Mouse (Mus musculus): ENCODE measurements around the gene Rnps1. TPM values are rescaled to one million over a fixed set of nuclear protein-coding genes. Genes with fewer than 3 reads are reported as not detected.

Gene Rnps1
- total RNA-seq (2014; rRNA removed) (248 and 260 TPM in 2 replicates), polyA plus RNA-seq (2015; fragmentation: Nextera tagmentation; extraction: Ambion mirVana) (347 and 350 TPM in 2 replicates)

GRCm38 (mm10) chr17:24414230-24414976 is at the start of gene Rnps1:
Gene Rnps1 (plus strand): TSS chr17:24414565.
- Histone ChIP-seq H3K4me3 (ENCODE audit: low read depth, low read length) (peak within 1 kb of the TSS; percentile 87), H3K4me2 (ENCODE audit: low read depth, low read length, poor library complexity, severe bottlenecking) (peak within 1 kb of the TSS; percentile 88), H3K27me3 (ENCODE audit: insufficient read depth, low read length) (no peaks in the 10 kb centered on the region), H3K36me3 (ENCODE audit: insufficient read depth, low read length) (peaks cover 22% of the 10 kb centered on the region), H3K27ac (ENCODE audit: low read depth, low read length) (peak within 1 kb of the TSS; percentile 92), H3K4me1 (ENCODE audit: insufficient read depth, low read length) (peaks cover 7% of the 10 kb centered on the region; the same call in 1 of the 2 replicates), H3K9me3 (ENCODE audit: low read length) (no peaks in the 10 kb centered on the region), H3K9ac (replicated peaks; ENCODE audit: low read length, poor library complexity, severe bottlenecking) (peak within 1 kb of the TSS; percentile 95)
- under 1% methylated on average over 64 of the region's 64 CpGs for WGBS
- TF ChIP-seq CTCF (IDR thresholded peaks at IDR 0.05) = peak; percentile 14; the same call in 1 of the 2 replicates
- ATAC-seq (ENCODE audit: low FRiP score) = peak; percentile 96
- DNase-seq (ENCODE audit: low spot score) = peak; percentile 99

GRCm38 (mm10) chr17:24365863-24366262 is 48.5 kb upstream of the Rnps1 start:
- Histone ChIP-seq H3K4me2 (ENCODE audit: low read depth, low read length, poor library complexity, severe bottlenecking) (no peak overlapping the region), H3K4me1 (ENCODE audit: insufficient read depth, low read length) (no peaks in the 10 kb centered on the region), H3K4me3 (ENCODE audit: low read depth, low read length) (no peak overlapping the region), H3K27ac (ENCODE audit: low read depth, low read length) (no peak overlapping the region), H3K36me3 (ENCODE audit: insufficient read depth, low read length) (peaks cover 45% of the 10 kb centered on the region), H3K9me3 (ENCODE audit: low read length) (no peaks in the 10 kb centered on the region), H3K27me3 (ENCODE audit: insufficient read depth, low read length) (no peaks in the 10 kb centered on the region), H3K9ac (replicated peaks; ENCODE audit: low read length, poor library complexity, severe bottlenecking) (no peak overlapping the region)
- DNase-seq (ENCODE audit: low spot score) = no peak
- no peak for TF ChIP-seq CTCF (IDR thresholded peaks at IDR 0.05)
- ATAC-seq (ENCODE audit: low FRiP score) = no peak
- 32% methylated on average over 13 of the region's 13 CpGs for WGBS

- Histone ChIP-seq H3K4me1 (ENCODE audit: insufficient read depth, low read length) (no peaks in the 10 kb centered on the region), H3K9me3 (ENCODE audit: low read length) (no peaks in the 10 kb centered on the region), H3K4me2 (ENCODE audit: low read depth, low read length, poor library complexity, severe bottlenecking) (no peak overlapping the region), H3K36me3 (ENCODE audit: insufficient read depth, low read length) (peaks cover 63% of the 10 kb centered on the region), H3K27me3 (ENCODE audit: insufficient read depth, low read length) (no peaks in the 10 kb centered on the region), H3K9ac (replicated peaks; ENCODE audit: low read length, poor library complexity, severe bottlenecking) (no peak overlapping the region), H3K27ac (ENCODE audit: low read depth, low read length) (no peak overlapping the region), H3K4me3 (ENCODE audit: low read depth, low read length) (no peak overlapping the region)
- no peak for TF ChIP-seq CTCF (IDR thresholded peaks at IDR 0.05)
- DNase-seq (ENCODE audit: low spot score) = no peak
- ATAC-seq (ENCODE audit: low FRiP score) = no peak
- 84% methylated on average over 4 of the region's 5 CpGs for WGBS
Measured at GRCm38 (mm10) chr17:24375094-24375712, 39.2 kb upstream of the Rnps1 start.

GRCm38 (mm10) chr17:24375886-24376285 is 38.5 kb upstream of the Rnps1 start:
- WGBS = 93% methylated on average over 6 of the region's 6 CpGs
- Histone ChIP-seq H3K27ac (ENCODE audit: low read depth, low read length) (no peak overlapping the region), H3K36me3 (ENCODE audit: insufficient read depth, low read length) (peaks cover 56% of the 10 kb centered on the region), H3K4me1 (ENCODE audit: insufficient read depth, low read length) (no peaks in the 10 kb centered on the region), H3K9me3 (ENCODE audit: low read length) (no peaks in the 10 kb centered on the region), H3K9ac (replicated peaks; ENCODE audit: low read length, poor library complexity, severe bottlenecking) (no peak overlapping the region), H3K4me3 (ENCODE audit: low read depth, low read length) (no peak overlapping the region), H3K27me3 (ENCODE audit: insufficient read depth, low read length) (no peaks in the 10 kb centered on the region), H3K4me2 (ENCODE audit: low read depth, low read length, poor library complexity, severe bottlenecking) (no peak overlapping the region)
- ATAC-seq (ENCODE audit: low FRiP score) (no peak), DNase-seq (ENCODE audit: low spot score) (no peak)
- TF ChIP-seq CTCF (IDR thresholded peaks at IDR 0.05) = no peak

GRCm38 (mm10) chr17:24378496-24378895 is 35.9 kb upstream of the Rnps1 start:
- no peak overlapping the region for H3K4me3 ChIP-seq (ENCODE audit: low read depth, low read length)
- no peaks in the 10 kb centered on the region for H3K27me3 ChIP-seq (ENCODE audit: insufficient read depth, low read length)
- WGBS = 92% methylated on average over 2 of the region's 2 CpGs
- no peaks in the 10 kb centered on the region for H3K9me3 ChIP-seq (ENCODE audit: low read length)
- ATAC-seq (ENCODE audit: low FRiP score) (no peak), DNase-seq (ENCODE audit: low spot score) (no peak)
- no peak overlapping the region for H3K4me2 ChIP-seq (ENCODE audit: low read depth, low read length, poor library complexity, severe bottlenecking)
- TF ChIP-seq CTCF (IDR thresholded peaks at IDR 0.05) = no peak
- no peak overlapping the region for H3K27ac ChIP-seq (ENCODE audit: low read depth, low read length)
- no peaks in the 10 kb centered on the region for H3K4me1 ChIP-seq (ENCODE audit: insufficient read depth, low read length)
- H3K36me3 ChIP-seq (ENCODE audit: insufficient read depth, low read length) = peaks cover 55% of the 10 kb centered on the region
- H3K9ac ChIP-seq (replicated peaks; ENCODE audit: low read length, poor library complexity, severe bottlenecking) = no peak overlapping the region

GRCm38 (mm10) chr17:24383789-24384188 is 30.6 kb upstream of the Rnps1 start:
- no peak overlapping the region for H3K27ac ChIP-seq (ENCODE audit: low read depth, low read length)
- no peak for ATAC-seq (ENCODE audit: low FRiP score)
- no peaks in the 10 kb centered on the region for H3K9me3 ChIP-seq (ENCODE audit: low read length)
- peaks cover 61% of the 10 kb centered on the region for H3K36me3 ChIP-seq (ENCODE audit: insufficient read depth, low read length)
- no peak for DNase-seq (ENCODE audit: low spot score)
- 86% methylated on average over 8 of the region's 8 CpGs for WGBS
- no peak overlapping the region for H3K4me2 ChIP-seq (ENCODE audit: low read depth, low read length, poor library complexity, severe bottlenecking)
- H3K4me3 ChIP-seq (ENCODE audit: low read depth, low read length) = no peak overlapping the region
- no peaks in the 10 kb centered on the region for H3K27me3 ChIP-seq (ENCODE audit: insufficient read depth, low read length)
- TF ChIP-seq CTCF (IDR thresholded peaks at IDR 0.05) = no peak
- no peaks in the 10 kb centered on the region for H3K4me1 ChIP-seq (ENCODE audit: insufficient read depth, low read length)
- no peak overlapping the region for H3K9ac ChIP-seq (replicated peaks; ENCODE audit: low read length, poor library complexity, severe bottlenecking)
